In genomic region chr2:167953819-167954218, GRCm38 (mm10) we compare ENCODE assay signal across 1 mouse cellular context.
TF ChIP-seq lines count a peak whose summit lies in the region.

No protein-coding gene starts in this region.

TF ChIP-seq in CH12.LX, 34 proteins besides CTCF, POLR2A, EP300 and RAD21:
- TF ChIP-seq GABPA (IDR thresholded peaks at IDR 0.05; ENCODE audit: insufficient replicate concordance, low read depth, low read length) (no peak), BHLHE40 (IDR thresholded peaks at IDR 0.05; ENCODE audit: low read depth, low read length) (no peak), ETS1 (conservative IDR thresholded peaks at IDR 0.05; ENCODE audit: low read depth, low read length) (no peak), ZMIZ1 (IDR thresholded peaks at IDR 0.05; ENCODE audit: low read depth, low read length) (no peak), ZKSCAN1 (IDR thresholded peaks at IDR 0.05; ENCODE audit: borderline replicate concordance, low read depth, low read length) (no peak), E2F4 (IDR thresholded peaks at IDR 0.05; ENCODE audit: insufficient replicate concordance, low read depth, low read length) (no peak), MXI1 (IDR thresholded peaks at IDR 0.05; ENCODE audit: low read depth, low read length) (no peak), NELFE (IDR thresholded peaks at IDR 0.05; ENCODE audit: low read depth, low read length) (no peak), CHD1 (IDR thresholded peaks at IDR 0.05; ENCODE audit: low read depth, low read length) (no peak), KAT2A (IDR thresholded peaks at IDR 0.05; ENCODE audit: insufficient replicate concordance, low read length) (no peak), CHD2 (IDR thresholded peaks at IDR 0.05; ENCODE audit: low read length) (no peak), JUND (conservative IDR thresholded peaks at IDR 0.05; ENCODE audit: low read depth, low read length) (no peak), MAZ (IDR thresholded peaks at IDR 0.05; ENCODE audit: low read depth, low read length) (no peak), MAX (IDR thresholded peaks at IDR 0.05; ENCODE audit: low read length) (no peak), TBP (conservative IDR thresholded peaks at IDR 0.05; ENCODE audit: low read depth, low read length) (no peak), MYC (IDR thresholded peaks at IDR 0.05; ENCODE audit: low read depth, low read length) (no peak)
